Mouse (Mus musculus): ENCODE measurements around the gene Gm28048. TPM values are rescaled to one million over a fixed set of nuclear protein-coding genes. Genes with fewer than 3 reads are reported as not detected.

Gene Gm28048
- total RNA-seq, 2 experiments from 2014 or later: 9.5 to 14.7 TPM

- H3K27ac ChIP-seq: peak overlapping the region; percentile 40; the same call in 1 of the 2 replicates
- TF ChIP-seq CTCF (IDR thresholded peaks at IDR 0.05): no peak
- DNase-seq (ENCODE audit: extremely low spot score in 1 of 2, low spot score in 2 of 2): no peak
- intact Hi-C loops (cut with DNase I): no loop called here
- H3K4me3 ChIP-seq: no peak overlapping the region
These were observed 101.3 kb downstream of the Gm28048 start for GRCm38 (mm10) chr11:22880383-22881172.

GRCm38 (mm10) chr11:22879645-22880044, 102.2 kb downstream of the Gm28048 start:
- Histone ChIP-seq H3K4me3 (no peak overlapping the region), H3K27ac (no peak overlapping the region)
- intact Hi-C loops (cut with DNase I): no loop called here
- DNase-seq (ENCODE audit: extremely low spot score in 1 of 2, low spot score in 2 of 2): no peak
- no peak for TF ChIP-seq CTCF (IDR thresholded peaks at IDR 0.05)

GRCm38 (mm10) chr11:22876680-22877330, 105.1 kb downstream of the Gm28048 start:
- intact Hi-C loops (cut with DNase I): no loop called here

GRCm38 (mm10) chr11:22875279-22875678, 106.6 kb downstream of the Gm28048 start:
- Histone ChIP-seq H3K4me3 (no peak overlapping the region), H3K27ac (peak overlapping the region; percentile 0; the same call in 1 of the 2 replicates)
- no peak for DNase-seq (ENCODE audit: extremely low spot score in 1 of 2, low spot score in 2 of 2)
- no peak for TF ChIP-seq CTCF (IDR thresholded peaks at IDR 0.05)
- intact Hi-C loops (cut with DNase I): no loop called here

More at GRCm38 (mm10) chr11:22876680-22877330, 105.1 kb downstream of the Gm28048 start:
- DNase-seq (ENCODE audit: extremely low spot score in 1 of 2, low spot score in 2 of 2): no peak
- H3K27ac ChIP-seq: no peak overlapping the region
- no peak overlapping the region for H3K4me3 ChIP-seq
- TF ChIP-seq CTCF (IDR thresholded peaks at IDR 0.05): no peak

- intact Hi-C loops (cut with DNase I): no loop called here
- no peak for DNase-seq (ENCODE audit: extremely low spot score in 1 of 2, low spot score in 2 of 2)
- no peak overlapping the region for H3K4me3 ChIP-seq
- no peak for TF ChIP-seq CTCF (IDR thresholded peaks at IDR 0.05)
- 0 out of 2 replicates have a peak overlapping the region, but pooled peaks have one; percentile 0 for H3K27ac ChIP-seq
These were observed 107.1 kb downstream of the Gm28048 start for GRCm38 (mm10) chr11:22874747-22875146.

GRCm38 (mm10) chr11:22873383-22873782, 108.5 kb downstream of the Gm28048 start:
- DNase-seq (ENCODE audit: extremely low spot score in 1 of 2, low spot score in 2 of 2): no peak
- Histone ChIP-seq H3K27ac (no peak overlapping the region), H3K4me3 (no peak overlapping the region)
- intact Hi-C loops (cut with DNase I): no loop called here
- TF ChIP-seq CTCF (IDR thresholded peaks at IDR 0.05): no peak

- no peak for DNase-seq (ENCODE audit: extremely low spot score in 1 of 2, low spot score in 2 of 2)
- TF ChIP-seq CTCF (IDR thresholded peaks at IDR 0.05): no peak
- intact Hi-C loops (cut with DNase I): no loop called here
- no peak overlapping the region for H3K4me3 ChIP-seq
- no peak overlapping the region for H3K27ac ChIP-seq
These were observed 109.6 kb downstream of the Gm28048 start for GRCm38 (mm10) chr11:22872307-22872680.

- H3K4me3 ChIP-seq: no peak overlapping the region
- no peak for DNase-seq (ENCODE audit: extremely low spot score in 1 of 2, low spot score in 2 of 2)
- H3K27ac ChIP-seq: peak overlapping the region; percentile 12; the same call in 1 of the 2 replicates
- intact Hi-C loops (cut with DNase I): no loop called here
- no peak for TF ChIP-seq CTCF (IDR thresholded peaks at IDR 0.05)
These were observed 110.1 kb downstream of the Gm28048 start for GRCm38 (mm10) chr11:22871628-22872306.

GRCm38 (mm10) chr11:22868582-22868981, 113.3 kb downstream of the Gm28048 start:
- intact Hi-C loops (cut with DNase I): no loop called here
- no peak overlapping the region for H3K4me3 ChIP-seq
- TF ChIP-seq CTCF (IDR thresholded peaks at IDR 0.05): no peak
- H3K27ac ChIP-seq: no peak overlapping the region
- no peak for DNase-seq (ENCODE audit: extremely low spot score in 1 of 2, low spot score in 2 of 2)

GRCm38 (mm10) chr11:22867691-22868090, 114.2 kb downstream of the Gm28048 start:
- Histone ChIP-seq H3K4me3 (no peak overlapping the region), H3K27ac (no peak overlapping the region)
- DNase-seq (ENCODE audit: extremely low spot score in 1 of 2, low spot score in 2 of 2): no peak
- no peak for TF ChIP-seq CTCF (IDR thresholded peaks at IDR 0.05)
- intact Hi-C loops (cut with DNase I): no loop called here

- Histone ChIP-seq H3K4me3 (no peak overlapping the region), H3K27ac (no peak overlapping the region)
- TF ChIP-seq CTCF (IDR thresholded peaks at IDR 0.05): no peak
- no peak for DNase-seq (ENCODE audit: extremely low spot score in 1 of 2, low spot score in 2 of 2)
- intact Hi-C loops (cut with DNase I): no loop called here
These were observed 116.1 kb downstream of the Gm28048 start for GRCm38 (mm10) chr11:22865635-22866246.
